Mouse (Mus musculus) urinary bladder, postnatal 36 days (tissue): ENCODE measurements around the gene Gm7579.
"Not testable (repeated sequence)": the region's sequence is repeated elsewhere in the genome, so short reads cannot be mapped to it uniquely, and the experiment has no call there.

Experiments used
- DNase-seq, 2 experiments: peaks; one replicate each; pipeline ENCODE4 v3.0.0; 2022; ENCODE audit warnings: low spot score in 2 of 2, mixed read lengths in 1 of 2

Gene Gm7579

GRCm38 (mm10) chr7:142211559-142211958 is at the start of gene Gm7579:
Gm7579 (plus strand) TSS chr7:142211859.
- DNase-seq, result no peak

- DNase-seq, result not testable (repeated sequence)
These were observed 46.0 kb upstream of the Gm7579 start, which contains the start of gene Gm4553 for GRCm38 (mm10) chr7:142165639-142166038. Gm4553 (minus strand) TSS chr7:142165739.

GRCm38 (mm10) chr7:142169836-142170235 is 41.8 kb upstream of the Gm7579 start:
- no peak for DNase-seq

- not testable (repeated sequence) for DNase-seq
These were observed 35.8 kb upstream of the Gm7579 start, which contains the start of gene Krtap5-2 for GRCm38 (mm10) chr7:142175905-142176304. Krtap5-2 (minus strand) TSS chr7:142176005.

GRCm38 (mm10) chr7:142178685-142179084 is 33.0 kb upstream of the Gm7579 start:
- DNase-seq, result no peak

GRCm38 (mm10) chr7:142181021-142181420 is 30.6 kb upstream of the Gm7579 start:
- DNase-seq, result no peak

GRCm38 (mm10) chr7:142188156-142188555 is 23.5 kb upstream of the Gm7579 start:
- no peak for DNase-seq

- DNase-seq, result no peak
These were observed 21.4 kb upstream of the Gm7579 start, which contains the start of gene Gm10153 for GRCm38 (mm10) chr7:142190289-142190688. Gm10153 (minus strand) TSS chr7:142190389.

- DNase-seq, result no peak
These were observed 12.9 kb upstream of the Gm7579 start for GRCm38 (mm10) chr7:142198748-142199147.

- no peak for DNase-seq
These were observed 10.6 kb upstream of the Gm7579 start, which contains the start of gene Krtap5-3 for GRCm38 (mm10) chr7:142201064-142201463. Krtap5-3 (plus strand) TSS chr7:142201364.

GRCm38 (mm10) chr7:142205488-142205887 is 6.2 kb upstream of the Gm7579 start:
- no peak for DNase-seq

GRCm38 (mm10) chr7:142206891-142207290 is 4.8 kb upstream of the Gm7579 start:
- DNase-seq, result not testable (repeated sequence)

- DNase-seq, result not testable (repeated sequence)
These were observed 477 bp downstream of the Gm7579 start for GRCm38 (mm10) chr7:142212136-142212535.

GRCm38 (mm10) chr7:142224518-142224917 is 12.9 kb downstream of the Gm7579 start:
- no peak for DNase-seq

- DNase-seq, result not testable (repeated sequence)
These were observed 18.2 kb downstream of the Gm7579 start, which contains the start of gene Krtap5-5 for GRCm38 (mm10) chr7:142229871-142230270. Krtap5-5 (minus strand) TSS chr7:142229971.

- no peak for DNase-seq
These were observed 19.9 kb downstream of the Gm7579 start for GRCm38 (mm10) chr7:142231540-142231939.

GRCm38 (mm10) chr7:142240978-142241377 is 29.3 kb downstream of the Gm7579 start, which contains the start of gene Gm40460:
Gm40460 (minus strand) TSS chr7:142241078.
- no peak for DNase-seq

- DNase-seq, result peak in 1 of 2 experiments; percentile 7
These were observed 38.2 kb downstream of the Gm7579 start for GRCm38 (mm10) chr7:142249824-142250223.

GRCm38 (mm10) chr7:142255517-142255916 is 43.9 kb downstream of the Gm7579 start:
- DNase-seq, result no peak

- not testable (repeated sequence) for DNase-seq
These were observed 46.6 kb downstream of the Gm7579 start, which contains the start of gene Gm2431 for GRCm38 (mm10) chr7:142258254-142258653. Gm2431 (minus strand) TSS chr7:142258354.
